Mouse (Mus musculus) neural tube, embryonic 13.5 days (tissue): Measurements from ENCODE around the gene Ptprd. TPM values are rescaled to one million over a fixed set of nuclear protein-coding genes. Genes with fewer than 3 reads are reported as not detected.

ENCODE experiments used
- ATAC-seq: fragments of 200-750 bp; cut with Nextera tagmentation; 2 replicates; pipeline ENCODE4 v1.8.0; 2017; ENCODE audit warnings: low read depth, mild to moderate bottlenecking, moderate TSS enrichment, moderate library complexity
- H3K27ac ChIP-seq: fragments of 300-500 bp; sonication (generic); replicated peaks from 2 replicates; pipeline ENCODE4 v1.5.1; 2015; ENCODE audit warnings: moderate library complexity, mild to moderate bottlenecking, inconsistent platforms
- H3K27me3 ChIP-seq: fragments of 300-500 bp; sonication (generic); 2 replicates; pipeline ENCODE4 v1.6.1; 2015; ENCODE audit warnings: mild to moderate bottlenecking, inconsistent platforms
- H3K36me3 ChIP-seq: fragments of 300-500 bp; sonication (generic); 2 replicates; pipeline ENCODE4 v1.6.1; 2015; ENCODE audit warnings: mild to moderate bottlenecking, inconsistent platforms
- H3K4me1 ChIP-seq: fragments of 300-500 bp; sonication (generic); replicated peaks from 2 replicates; pipeline ENCODE4 v1.6.1; 2015; ENCODE audit warnings: inconsistent platforms
- H3K4me2 ChIP-seq: fragments of 300-500 bp; sonication (generic); 2 replicates; pipeline ENCODE4 v1.6.1; 2015; ENCODE audit warnings: inconsistent platforms, mild to moderate bottlenecking, moderate library complexity
- H3K4me3 ChIP-seq: fragments of 300-500 bp; sonication (generic); 2 replicates; pipeline ENCODE4 v1.5.1; 2015; ENCODE audit warnings: mild to moderate bottlenecking, inconsistent platforms
- H3K9ac ChIP-seq: fragments of 300-500 bp; sonication (generic); 2 replicates; pipeline ENCODE4 v1.6.1; 2015; ENCODE audit warnings: moderate library complexity, mild to moderate bottlenecking, inconsistent platforms
- H3K9me3 ChIP-seq: fragments of 300-500 bp; sonication (generic); 2 replicates; pipeline ENCODE4 v1.6.1; 2016; ENCODE audit warnings: inconsistent platforms
- WGBS: fragments of 180-500 bp; shearing (Covaris S2); methylation state at CpG from one replicate; pipeline ENCODE4 v1.1.7; 2015; 5-methylcytosine and 5-hydroxymethylcytosine counted together
- polyA plus RNA-seq: library from polyadenylated mRNA; unstranded; fragments of >200 nt; fragmentation: Nextera tagmentation; extraction: Ambion mirVana; gene quantifications from 2 replicates; pipeline ENCODE4 v1.2.1, GENCODE M21; 2015

The Ptprd gene
- polyA plus RNA-seq, 1 experiment from 2014 or later = 86.5 TPM

DNA sequence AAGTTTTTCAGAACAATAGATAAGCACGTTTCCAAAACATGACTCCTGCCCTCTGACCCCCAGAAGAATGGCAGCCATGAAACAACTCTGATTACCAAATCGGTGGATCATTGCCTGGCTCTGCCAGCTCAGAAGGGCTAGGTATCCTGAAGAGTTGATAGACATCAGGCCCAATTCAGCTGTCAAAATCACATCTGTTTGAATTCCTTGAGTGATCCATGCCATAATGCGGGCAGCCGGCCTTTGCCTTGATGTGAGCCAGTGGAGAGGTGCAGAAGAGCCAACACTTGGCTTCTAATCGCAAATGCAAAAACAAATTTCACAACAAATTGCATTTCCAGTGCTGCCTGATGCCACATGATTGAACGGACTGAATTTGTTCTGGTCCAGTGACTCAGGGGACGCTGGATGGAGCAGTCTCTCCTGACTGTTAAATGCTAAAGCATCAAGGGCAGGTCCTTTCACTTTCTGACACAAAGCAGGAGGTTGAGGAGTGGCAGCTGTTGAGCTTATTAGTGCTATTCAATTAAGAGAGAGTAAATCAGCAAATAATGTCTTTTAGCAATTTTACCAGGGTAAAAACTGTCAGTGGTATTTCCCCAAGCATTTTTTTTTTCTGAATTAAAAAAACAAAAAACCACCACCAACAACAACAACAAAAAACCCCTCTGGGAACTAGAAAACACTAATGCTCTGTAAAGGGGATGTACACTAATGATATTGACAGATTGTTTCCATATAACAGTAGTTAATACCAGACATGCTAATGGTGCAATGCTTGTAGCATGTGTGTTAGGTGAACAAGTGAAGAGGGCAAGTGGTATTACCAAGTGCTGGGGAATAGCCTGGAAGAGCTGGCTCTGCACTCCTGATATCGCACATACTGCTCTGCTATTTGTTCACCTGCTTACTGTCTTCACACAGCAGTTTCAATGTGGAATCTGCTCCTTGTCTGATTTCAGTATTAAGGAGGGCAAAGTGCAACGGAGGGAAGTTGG, 1413.5 kb downstream of the Ptprd start:
- ATAC-seq = peak; percentile 27; the same call in 1 of the 2 replicates

GRCm38 (mm10) chr4:76785389-76785788, 1426.4 kb downstream of the Ptprd start:
- Histone ChIP-seq H3K4me3 (no peak overlapping the region), H3K9ac (no peak overlapping the region), H3K36me3 (no peaks in the 10 kb centered on the region), H3K4me2 (no peak overlapping the region), H3K27ac (no peak overlapping the region), H3K4me1 (no peaks in the 10 kb centered on the region), H3K9me3 (no peaks in the 10 kb centered on the region), H3K27me3 (no peaks in the 10 kb centered on the region)
- 87% methylated on average over 2 of the region's 2 CpGs for WGBS
- ATAC-seq = no peak

More for the DNA sequence above, 1413.5 kb downstream of the Ptprd start:
- Histone ChIP-seq H3K27ac (peak overlapping the region; percentile 33; the same call in 1 of the 2 replicates), H3K4me3 (no peak overlapping the region), H3K9me3 (no peaks in the 10 kb centered on the region), H3K4me1 (peaks cover 10% of the 10 kb centered on the region), H3K27me3 (no peaks in the 10 kb centered on the region), H3K36me3 (no peaks in the 10 kb centered on the region), H3K9ac (no peak overlapping the region), H3K4me2 (no peak overlapping the region)
- 49% methylated on average over 9 of the region's 9 CpGs for WGBS

GRCm38 (mm10) chr4:76779558-76780124, 1432.1 kb downstream of the Ptprd start:
- Histone ChIP-seq H3K4me2 (no peak overlapping the region), H3K4me3 (no peak overlapping the region), H3K4me1 (peaks cover 6% of the 10 kb centered on the region; the same call in 1 of the 2 replicates), H3K9me3 (no peaks in the 10 kb centered on the region), H3K9ac (no peak overlapping the region), H3K36me3 (no peaks in the 10 kb centered on the region), H3K27me3 (no peaks in the 10 kb centered on the region), H3K27ac (peak overlapping the region; percentile 46; the same call in 1 of the 2 replicates)
- ATAC-seq = peak; percentile 67
- 58% methylated on average over 4 of the region's 4 CpGs for WGBS

- H3K4me2 ChIP-seq = no peak overlapping the region
- H3K9me3 ChIP-seq = no peaks in the 10 kb centered on the region
- no peak overlapping the region for H3K9ac ChIP-seq
- H3K4me3 ChIP-seq = no peak overlapping the region
- no peak for ATAC-seq
- no peak overlapping the region for H3K27ac ChIP-seq
- no peaks in the 10 kb centered on the region for H3K4me1 ChIP-seq
- H3K27me3 ChIP-seq = no peaks in the 10 kb centered on the region
- 84% methylated on average over 3 of the region's 3 CpGs for WGBS
- no peaks in the 10 kb centered on the region for H3K36me3 ChIP-seq
Measured at GRCm38 (mm10) chr4:76766918-76767317, 1444.8 kb downstream of the Ptprd start.

DNA sequence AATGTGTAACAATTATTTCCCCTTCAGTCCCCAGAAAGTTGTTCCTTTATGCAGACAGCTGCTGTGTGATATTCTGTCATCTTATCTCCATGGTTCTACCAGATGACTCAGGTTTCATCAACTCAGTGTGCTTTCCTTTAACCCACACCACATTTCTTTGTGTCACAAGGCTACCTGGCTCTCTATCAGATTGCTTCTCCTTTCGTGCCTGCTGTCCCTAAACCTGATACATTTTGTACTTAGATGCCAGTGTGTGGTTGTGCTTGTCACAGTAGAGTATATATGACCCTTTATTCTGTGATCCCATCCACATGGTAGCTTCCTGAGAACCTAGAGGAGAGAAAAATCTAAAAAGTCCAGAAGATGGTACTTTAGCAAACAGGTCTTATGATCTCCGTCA, 1445.3 kb downstream of the Ptprd start:
- 86% methylated on average over 2 of the region's 2 CpGs for WGBS

GRCm38 (mm10) chr4:76750709-76751108, 1461.1 kb downstream of the Ptprd start:
- Histone ChIP-seq H3K4me3 (no peak overlapping the region), H3K27me3 (no peaks in the 10 kb centered on the region), H3K36me3 (no peaks in the 10 kb centered on the region), H3K4me2 (no peak overlapping the region), H3K9me3 (0 out of 2 replicates have a peak, but pooled peaks cover 4% of the 10 kb centered on the region), H3K4me1 (0 out of 2 replicates have a peak, but pooled peaks cover 3% of the 10 kb centered on the region), H3K27ac (no peak overlapping the region), H3K9ac (no peak overlapping the region)
- WGBS = 26% methylated on average over 2 of the region's 2 CpGs
- ATAC-seq = no peak

More for the DNA sequence above, 1445.3 kb downstream of the Ptprd start:
- H3K27me3 ChIP-seq = no peaks in the 10 kb centered on the region
- no peak overlapping the region for H3K4me3 ChIP-seq
- no peak overlapping the region for H3K9ac ChIP-seq
- H3K4me1 ChIP-seq = no peaks in the 10 kb centered on the region
- no peak overlapping the region for H3K4me2 ChIP-seq
- H3K9me3 ChIP-seq = no peaks in the 10 kb centered on the region
- ATAC-seq = no peak
- H3K36me3 ChIP-seq = no peaks in the 10 kb centered on the region
- H3K27ac ChIP-seq = no peak overlapping the region

DNA sequence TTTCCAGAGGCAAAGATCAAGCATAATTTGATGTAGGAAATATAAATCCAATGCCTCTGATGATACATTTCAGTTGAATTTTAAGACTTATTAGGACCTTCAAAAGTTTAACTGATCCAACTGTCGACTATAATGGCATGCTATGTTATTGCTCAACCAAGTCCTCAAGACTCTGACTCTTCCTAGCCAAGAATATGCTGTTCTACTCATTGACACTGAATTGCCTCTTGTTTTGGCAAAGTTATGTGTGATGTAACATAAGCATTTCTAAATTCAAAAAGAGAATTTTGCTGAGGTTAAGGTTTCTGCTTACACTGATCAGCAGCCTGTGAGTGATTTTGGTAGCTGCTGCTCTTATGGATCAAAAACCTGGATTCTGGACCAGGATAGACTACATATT, 1475.9 kb downstream of the Ptprd start:
- no peak overlapping the region for H3K4me3 ChIP-seq
- WGBS = 77% methylated on average over 1 of the region's 1 CpGs
- no peaks in the 10 kb centered on the region for H3K4me1 ChIP-seq
- no peak overlapping the region for H3K9ac ChIP-seq
- H3K36me3 ChIP-seq = no peaks in the 10 kb centered on the region
- H3K27me3 ChIP-seq = no peaks in the 10 kb centered on the region
- ATAC-seq = no peak
- no peaks in the 10 kb centered on the region for H3K9me3 ChIP-seq
- no peak overlapping the region for H3K27ac ChIP-seq
- no peak overlapping the region for H3K4me2 ChIP-seq

DNA sequence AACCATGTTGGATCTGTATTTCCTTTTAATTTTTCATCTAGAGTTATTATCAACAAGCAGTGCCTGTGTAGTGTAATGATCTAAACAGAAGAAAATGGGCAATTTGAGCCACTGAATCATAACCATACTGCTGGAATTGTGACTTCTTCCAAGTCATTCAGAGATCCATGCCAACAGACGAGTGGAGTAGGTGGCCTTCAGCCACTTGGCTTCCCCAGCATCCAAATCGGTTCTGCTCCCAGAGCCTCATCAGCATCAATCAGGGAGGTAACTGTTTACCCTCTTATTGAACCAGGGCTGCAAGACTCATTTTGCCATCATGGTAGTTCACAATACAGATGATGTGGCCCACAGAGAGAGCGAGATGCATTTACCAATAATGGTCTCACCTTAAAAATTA, 1536.0 kb downstream of the Ptprd start:
- no peaks in the 10 kb centered on the region for H3K4me1 ChIP-seq
- H3K27ac ChIP-seq = no peak overlapping the region
- H3K4me2 ChIP-seq = no peak overlapping the region
- no peaks in the 10 kb centered on the region for H3K36me3 ChIP-seq
- no peak overlapping the region for H3K4me3 ChIP-seq
- WGBS = 80% methylated on average over 3 of the region's 3 CpGs
- no peak for ATAC-seq
- no peaks in the 10 kb centered on the region for H3K9me3 ChIP-seq
- H3K27me3 ChIP-seq = no peaks in the 10 kb centered on the region
- H3K9ac ChIP-seq = no peak overlapping the region

GRCm38 (mm10) chr4:76673224-76673623, 1538.5 kb downstream of the Ptprd start:
- no peaks in the 10 kb centered on the region for H3K27me3 ChIP-seq
- H3K9ac ChIP-seq = no peak overlapping the region
- H3K36me3 ChIP-seq = no peaks in the 10 kb centered on the region
- H3K27ac ChIP-seq = no peak overlapping the region
- no peak for ATAC-seq
- no peaks in the 10 kb centered on the region for H3K4me1 ChIP-seq
- no peaks in the 10 kb centered on the region for H3K9me3 ChIP-seq
- no peak overlapping the region for H3K4me3 ChIP-seq
- H3K4me2 ChIP-seq = no peak overlapping the region

DNA sequence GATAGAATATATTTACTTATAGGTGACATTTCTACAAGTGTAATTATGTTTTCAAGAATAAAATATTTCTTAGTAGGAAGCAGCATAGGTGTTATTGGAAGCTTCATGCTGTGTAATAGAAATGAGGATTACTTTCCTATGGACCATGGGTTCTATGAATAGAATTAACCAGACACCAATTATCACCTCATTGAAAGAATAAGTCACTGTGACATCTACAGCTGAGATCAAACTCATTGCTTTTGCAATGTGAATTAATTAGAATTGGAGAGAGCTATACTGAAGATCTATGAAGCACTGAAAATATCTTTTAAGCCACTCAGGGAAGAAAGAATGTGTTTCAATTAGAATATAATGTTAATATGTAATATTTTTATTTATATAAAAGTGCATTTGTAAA, 1539.1 kb downstream of the Ptprd start:
- H3K9me3 ChIP-seq = no peaks in the 10 kb centered on the region
- no peak for ATAC-seq
- no peaks in the 10 kb centered on the region for H3K4me1 ChIP-seq
- H3K36me3 ChIP-seq = no peaks in the 10 kb centered on the region
- H3K27ac ChIP-seq = no peak overlapping the region
- no peaks in the 10 kb centered on the region for H3K27me3 ChIP-seq
- no peak overlapping the region for H3K9ac ChIP-seq
- no peak overlapping the region for H3K4me2 ChIP-seq
- H3K4me3 ChIP-seq = no peak overlapping the region

DNA sequence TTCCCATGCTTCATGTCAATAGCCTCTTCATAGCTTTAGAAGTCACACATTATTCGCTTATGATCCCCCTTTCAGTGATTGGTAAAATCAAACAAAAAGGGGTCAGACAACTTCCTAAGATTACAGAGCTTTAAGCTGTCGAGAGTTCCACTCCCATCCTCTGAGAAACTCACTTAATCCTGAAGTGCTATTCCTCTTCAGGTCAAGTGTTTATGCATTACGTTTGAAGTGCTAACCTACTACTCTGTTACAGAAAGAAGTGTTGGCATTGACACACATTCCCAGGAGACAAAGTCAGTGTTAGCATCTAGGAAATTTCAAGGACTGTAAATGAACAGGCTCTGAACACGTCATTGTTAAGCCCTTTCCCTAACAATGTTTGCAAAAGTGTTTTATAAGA, 1550.0 kb downstream of the Ptprd start:
- H3K36me3 ChIP-seq = no peaks in the 10 kb centered on the region
- H3K4me3 ChIP-seq = no peak overlapping the region
- no peaks in the 10 kb centered on the region for H3K4me1 ChIP-seq
- no peak overlapping the region for H3K4me2 ChIP-seq
- no peak for ATAC-seq
- 71% methylated on average over 4 of the region's 4 CpGs for WGBS
- H3K27me3 ChIP-seq = no peaks in the 10 kb centered on the region
- H3K27ac ChIP-seq = no peak overlapping the region
- no peaks in the 10 kb centered on the region for H3K9me3 ChIP-seq
- H3K9ac ChIP-seq = no peak overlapping the region

DNA sequence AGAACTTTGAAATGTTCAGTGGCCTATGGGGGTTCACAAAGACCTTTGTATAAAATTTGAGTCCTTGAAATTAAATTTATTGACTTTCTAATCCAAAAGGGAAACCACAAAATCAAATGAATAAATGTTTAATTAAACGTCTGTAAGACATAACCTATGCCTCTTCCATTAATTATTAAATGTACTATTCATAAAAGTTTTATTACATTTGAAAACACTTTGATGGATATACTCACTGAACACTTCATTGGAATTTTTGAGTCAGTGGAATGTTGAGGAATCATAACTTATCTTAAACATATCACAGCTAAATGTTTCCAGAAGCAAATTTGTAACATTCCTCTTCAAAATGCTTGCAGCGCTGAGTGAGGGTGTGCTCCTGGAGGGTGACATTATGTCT, 1551.6 kb downstream of the Ptprd start:
- Histone ChIP-seq H3K27me3 (no peaks in the 10 kb centered on the region), H3K9me3 (no peaks in the 10 kb centered on the region), H3K9ac (no peak overlapping the region), H3K4me3 (no peak overlapping the region), H3K4me2 (no peak overlapping the region), H3K27ac (no peak overlapping the region), H3K4me1 (no peaks in the 10 kb centered on the region), H3K36me3 (no peaks in the 10 kb centered on the region)
- WGBS = 88% methylated on average over 2 of the region's 2 CpGs
- ATAC-seq = no peak
